Mouse (Mus musculus) thymus, postnatal 0 days (tissue): ENCODE results near the gene Trio. TPM values are rescaled to one million over a fixed set of nuclear protein-coding genes. Genes with fewer than 3 reads are reported as not detected.

Experiments used
- DNase-seq: peaks from one replicate; pipeline ENCODE4 v3.0.0-alpha.2; 2015; ENCODE audit warnings: low spot score
- polyA plus RNA-seq: library from polyadenylated mRNA; unstranded; fragments of >200 nt; fragmentation: Nextera tagmentation; extraction: Ambion mirVana; gene quantifications from 2 replicates; pipeline ENCODE4 v1.2.1, GENCODE M21; 2015

The Trio gene
- polyA plus RNA-seq, 1 experiment from 2014 or later = 8.0 TPM

GRCm38 (mm10) chr15:28041158-28041865, 15.7 kb upstream of the Trio start:
- no peak for DNase-seq

GRCm38 (mm10) chr15:28037651-28038050, 12.0 kb upstream of the Trio start:
- no peak for DNase-seq

- no peak for DNase-seq
Measured at GRCm38 (mm10) chr15:28035601-28036000, 10.0 kb upstream of the Trio start.

GRCm38 (mm10) chr15:28034636-28035035, 9.0 kb upstream of the Trio start:
- no peak for DNase-seq

GRCm38 (mm10) chr15:28029371-28029770, 3.7 kb upstream of the Trio start:
- no peak for DNase-seq

- no peak for DNase-seq
Measured at GRCm38 (mm10) chr15:28028542-28028941, 2.9 kb upstream of the Trio start.

GRCm38 (mm10) chr15:28026167-28026481, 476 bp upstream of the Trio start:
- DNase-seq = no peak

- DNase-seq = peak; percentile 26
Measured at GRCm38 (mm10) chr15:28024965-28025338, 696 bp downstream of the Trio start.

GRCm38 (mm10) chr15:28024031-28024964, 1.4 kb downstream of the Trio start:
- DNase-seq = peak; percentile 15

GRCm38 (mm10) chr15:28021591-28022209, 3.9 kb downstream of the Trio start:
- DNase-seq = peak; percentile 37

GRCm38 (mm10) chr15:28019393-28020070, 6.1 kb downstream of the Trio start:
- no peak for DNase-seq

- no peak for DNase-seq
Measured at GRCm38 (mm10) chr15:28007516-28007915, 18.1 kb downstream of the Trio start.

GRCm38 (mm10) chr15:28004192-28004767, 21.4 kb downstream of the Trio start:
- no peak for DNase-seq

GRCm38 (mm10) chr15:28002515-28002914, 23.1 kb downstream of the Trio start:
- no peak for DNase-seq

GRCm38 (mm10) chr15:28001299-28001698, 24.3 kb downstream of the Trio start:
- no peak for DNase-seq

- DNase-seq = no peak
Measured at GRCm38 (mm10) chr15:27998621-27999359, 26.9 kb downstream of the Trio start.

GRCm38 (mm10) chr15:27997917-27998316, 27.7 kb downstream of the Trio start:
- no peak for DNase-seq

GRCm38 (mm10) chr15:27997391-27997841, 28.2 kb downstream of the Trio start:
- no peak for DNase-seq

- no peak for DNase-seq
Measured at GRCm38 (mm10) chr15:27996750-27997149, 28.9 kb downstream of the Trio start.

GRCm38 (mm10) chr15:27995421-27995820, 30.2 kb downstream of the Trio start:
- DNase-seq = no peak
